Mouse (Mus musculus): Measurements from ENCODE around the gene Esp16.
"Not testable (repeated sequence)": the region's sequence is repeated elsewhere in the genome, so short reads cannot be mapped to it uniquely, and the experiment has no call there.

Gene Esp16

DNA sequence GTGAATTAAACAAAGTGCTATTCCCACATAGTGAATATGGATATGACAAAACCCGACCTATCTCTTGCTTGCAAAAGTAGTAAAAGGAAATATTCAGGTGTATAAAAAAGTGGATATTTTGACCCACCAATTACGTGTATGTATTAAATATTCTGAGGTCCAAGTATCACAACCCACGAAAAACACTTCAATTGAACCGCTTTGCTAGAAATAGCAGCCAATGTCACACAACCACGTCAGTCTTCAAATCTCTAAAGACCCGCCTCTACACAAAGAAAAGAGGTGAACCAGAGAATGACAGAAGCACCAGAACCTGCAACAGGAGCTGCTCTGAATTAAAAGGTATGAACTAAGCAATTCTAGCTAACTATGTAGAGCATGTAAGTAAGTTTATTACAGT lies at the start of gene Esp16:
Gene Esp16 (plus strand): TSS at position 301 of the 400 bp plus-strand sequence.
- DNase-seq: not testable (repeated sequence)

DNA sequence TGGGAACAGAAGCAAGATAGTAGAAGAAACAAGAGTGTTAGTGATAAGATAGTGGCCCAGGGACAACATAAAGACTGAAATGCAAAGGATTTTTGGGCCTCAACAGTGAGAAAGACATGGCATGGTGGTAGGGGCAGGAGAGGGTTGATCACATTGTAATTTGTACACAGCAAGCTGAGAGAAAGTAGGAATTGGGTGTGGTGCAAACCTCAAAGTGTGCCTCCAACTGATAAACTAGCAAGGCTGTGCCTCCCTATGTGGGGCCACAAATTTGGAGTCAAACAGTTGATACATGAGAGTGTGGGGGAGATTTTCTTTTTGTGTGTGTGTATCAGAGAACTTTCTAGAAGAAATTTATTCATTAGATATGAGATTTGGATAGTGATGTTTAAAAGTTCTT lies 37.9 kb upstream of the Esp16 start:
- DNase-seq: not testable (repeated sequence)
